Mouse (Mus musculus) megakaryocyte, adult 5-6 weeks (primary cell): ENCODE results near the gene Scnm1. TPM values are rescaled to one million over a fixed set of nuclear protein-coding genes. Genes with fewer than 3 reads are reported as not detected.
A peak's percentile ranks its signal among the peaks of the same experiment; 100 is the strongest.
"Not testable (repeated sequence)": the region's sequence is repeated elsewhere in the genome, so short reads cannot be mapped to it uniquely, and the experiment has no call there.

Source experiments
- ATAC-seq: 2 replicates; pipeline ENCODE4 v1.8.0; 2016; ENCODE audit warnings: mild to moderate bottlenecking, inconsistent platforms; ENCODE audit not compliant: poor library complexity, severe bottlenecking
- total RNA-seq, 2 experiments: library from RNA; stranded (forward) in 1 of 2; stranded (reverse) in 1 of 2; fragments of 153-499, 151-499 nt in 1 of 2; fragments of 221-1000, 200-1000 nt in 1 of 2; gene quantifications; 2 replicates each; pipeline versions ENCODE4 v1.2.3 to v1.2.4; 2015 to 2017

Scnm1 gene
- total RNA-seq, 2 experiments from 2014 or later, result 51.3 to 72.8 TPM

GRCm38 (mm10) chr3:95153874-95154273, 20.1 kb upstream of the Scnm1 start:
- ATAC-seq, result peak; percentile 86

- ATAC-seq, result no peak
Observed at GRCm38 (mm10) chr3:95147924-95148323, 14.1 kb upstream of the Scnm1 start.

GRCm38 (mm10) chr3:95142617-95143011, 8.8 kb upstream of the Scnm1 start:
- ATAC-seq, result peak; percentile 78

- ATAC-seq, result peak; percentile 86
Observed at GRCm38 (mm10) chr3:95141952-95142616, 8.3 kb upstream of the Scnm1 start, which contains the start of gene Tnfaip8l2. Gene Tnfaip8l2, minus strand, starts transcription at chr3:95142360.

GRCm38 (mm10) chr3:95141474-95141873, 7.7 kb upstream of the Scnm1 start:
- ATAC-seq, result peak; percentile 69

GRCm38 (mm10) chr3:95140795-95141194, 7.0 kb upstream of the Scnm1 start:
- ATAC-seq, result no peak

- no peak for ATAC-seq
Observed at GRCm38 (mm10) chr3:95140289-95140595, 6.4 kb upstream of the Scnm1 start.

- ATAC-seq, result no peak
Observed at GRCm38 (mm10) chr3:95139586-95140288, 5.9 kb upstream of the Scnm1 start.

- no peak for ATAC-seq
Observed at GRCm38 (mm10) chr3:95136336-95136735, 2.5 kb upstream of the Scnm1 start.

- peak; percentile 35 for ATAC-seq
Observed at GRCm38 (mm10) chr3:95135433-95136052, 1.7 kb upstream of the Scnm1 start.

GRCm38 (mm10) chr3:95135023-95135422, 1.2 kb upstream of the Scnm1 start:
- peak; percentile 20; the same call in 1 of the 2 replicates for ATAC-seq

- peak; percentile 5; the same call in 1 of the 2 replicates for ATAC-seq
Observed at GRCm38 (mm10) chr3:95134133-95134532, 322 bp upstream of the Scnm1 start.

- ATAC-seq, result no peak
Observed at GRCm38 (mm10) chr3:95133176-95133575, 635 bp downstream of the Scnm1 start.

- ATAC-seq, result not testable (repeated sequence)
Observed at GRCm38 (mm10) chr3:95132389-95132788, 1.4 kb downstream of the Scnm1 start.

- ATAC-seq, result no peak
Observed at GRCm38 (mm10) chr3:95130081-95130480, 3.7 kb downstream of the Scnm1 start.

GRCm38 (mm10) chr3:95129226-95129651, 4.6 kb downstream of the Scnm1 start:
- no peak for ATAC-seq

- ATAC-seq, result no peak
Observed at GRCm38 (mm10) chr3:95124972-95125371, 8.8 kb downstream of the Scnm1 start.

- ATAC-seq, result peak; percentile 57
Observed at GRCm38 (mm10) chr3:95124246-95124645, 9.6 kb downstream of the Scnm1 start, which contains the start of gene Tmod4. Gene Tmod4, plus strand, starts transcription at chr3:95124476.

GRCm38 (mm10) chr3:95121580-95121979, 12.2 kb downstream of the Scnm1 start:
- no peak for ATAC-seq

GRCm38 (mm10) chr3:95117751-95118150, 16.1 kb downstream of the Scnm1 start:
- no peak for ATAC-seq

- ATAC-seq, result no peak
Observed at GRCm38 (mm10) chr3:95112760-95113159, 21.1 kb downstream of the Scnm1 start.
